Mouse (Mus musculus): ENCODE data around the gene Fam69b. TPM values are rescaled to one million over a fixed set of nuclear protein-coding genes. Genes with fewer than 3 reads are reported as not detected.

Fam69b gene
- polyA plus RNA-seq, 1 experiment from 2014 or later, result 1.2 TPM

- H3K27me3 ChIP-seq, result peaks cover 34% of the 10 kb centered on the region
- WGBS (ENCODE audit: insufficient replicate concordance), result 26% methylated on average over 5 of the region's 5 CpGs
- no peaks in the 10 kb centered on the region; the same call in none of the 2 replicates for H3K4me1 ChIP-seq (replicated peaks)
- H3K27ac ChIP-seq (replicated peaks), result no peak overlapping the region
- no peak overlapping the region for H3K9ac ChIP-seq
- H3K4me2 ChIP-seq, result peak overlapping the region; percentile 76
- no peak for ATAC-seq (ENCODE audit: insufficient read depth)
- H3K36me3 ChIP-seq (replicated peaks), result no peaks in the 10 kb centered on the region
- peak overlapping the region; percentile 55 for H3K4me3 ChIP-seq (replicated peaks)
- H3K9me3 ChIP-seq (replicated peaks), result no peaks in the 10 kb centered on the region
Observed at GRCm38 (mm10) chr2:26628792-26629437, 658 bp downstream of the Fam69b start.

DNA sequence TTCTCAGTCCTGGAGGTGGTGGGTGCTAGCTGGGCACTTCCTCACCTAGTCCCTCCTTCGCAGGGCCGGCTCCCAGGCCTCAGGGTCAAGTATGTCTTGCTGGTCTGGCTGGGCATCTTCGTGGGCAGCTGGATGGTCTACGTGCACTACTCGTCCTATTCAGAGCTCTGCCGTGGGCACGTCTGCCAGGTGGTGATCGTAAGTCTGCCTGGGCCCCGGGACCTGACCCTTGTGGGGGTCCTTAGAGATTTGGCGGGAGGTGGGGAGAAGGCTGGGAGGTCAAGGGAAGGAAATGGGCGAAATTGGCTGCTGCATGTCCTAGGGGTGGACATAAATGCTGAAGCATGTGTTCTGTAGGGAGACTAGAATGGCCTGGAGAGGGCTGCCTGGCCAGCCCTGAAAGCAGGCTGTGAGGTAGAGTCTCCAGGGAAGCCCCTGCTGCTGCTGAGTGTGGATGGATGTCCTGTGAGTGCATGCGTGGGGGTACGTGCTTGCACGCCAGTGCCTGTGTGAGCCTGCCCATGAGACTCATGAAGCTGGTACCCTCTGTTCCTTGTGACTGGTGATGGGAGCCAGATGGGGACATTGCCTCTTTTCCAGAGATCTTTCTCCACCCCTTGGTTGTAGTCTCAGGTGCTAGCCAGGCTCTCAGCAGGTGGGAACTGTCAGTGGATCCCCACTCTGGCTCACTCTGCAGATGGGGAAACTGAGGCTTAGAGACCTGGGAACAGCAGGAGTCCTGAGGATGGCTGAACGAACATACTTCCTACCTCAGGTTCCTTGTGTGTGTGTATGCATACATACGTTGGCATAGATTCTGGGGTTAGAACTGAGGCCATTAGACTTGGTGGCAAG is 4.5 kb downstream of the Fam69b start:
- Histone ChIP-seq H3K9me3 (replicated peaks) (no peaks in the 10 kb centered on the region), H3K9ac (no peak overlapping the region), H3K4me2 (no peak overlapping the region), H3K4me3 (replicated peaks) (no peak overlapping the region), H3K4me1 (replicated peaks) (peaks cover 15% of the 10 kb centered on the region), H3K27ac (replicated peaks) (no peak overlapping the region), H3K36me3 (replicated peaks) (peaks cover 36% of the 10 kb centered on the region), H3K27me3 (peaks cover 21% of the 10 kb centered on the region)
- no peak for ATAC-seq (ENCODE audit: insufficient read depth)
- WGBS (ENCODE audit: insufficient replicate concordance), result 70% methylated on average over 16 of the region's 16 CpGs

- Histone ChIP-seq H3K4me3 (replicated peaks) (no peak overlapping the region), H3K27me3 (peaks cover 8% of the 10 kb centered on the region), H3K9ac (no peak overlapping the region), H3K4me1 (replicated peaks) (peaks cover 28% of the 10 kb centered on the region), H3K9me3 (replicated peaks) (no peaks in the 10 kb centered on the region), H3K36me3 (replicated peaks) (peaks cover 46% of the 10 kb centered on the region), H3K27ac (replicated peaks) (no peak overlapping the region), H3K4me2 (no peak overlapping the region)
- 46% methylated on average over 4 of the region's 4 CpGs for WGBS (ENCODE audit: insufficient replicate concordance)
- no peak for ATAC-seq (ENCODE audit: insufficient read depth)
Observed at GRCm38 (mm10) chr2:26633953-26634530, 5.8 kb downstream of the Fam69b start.

DNA sequence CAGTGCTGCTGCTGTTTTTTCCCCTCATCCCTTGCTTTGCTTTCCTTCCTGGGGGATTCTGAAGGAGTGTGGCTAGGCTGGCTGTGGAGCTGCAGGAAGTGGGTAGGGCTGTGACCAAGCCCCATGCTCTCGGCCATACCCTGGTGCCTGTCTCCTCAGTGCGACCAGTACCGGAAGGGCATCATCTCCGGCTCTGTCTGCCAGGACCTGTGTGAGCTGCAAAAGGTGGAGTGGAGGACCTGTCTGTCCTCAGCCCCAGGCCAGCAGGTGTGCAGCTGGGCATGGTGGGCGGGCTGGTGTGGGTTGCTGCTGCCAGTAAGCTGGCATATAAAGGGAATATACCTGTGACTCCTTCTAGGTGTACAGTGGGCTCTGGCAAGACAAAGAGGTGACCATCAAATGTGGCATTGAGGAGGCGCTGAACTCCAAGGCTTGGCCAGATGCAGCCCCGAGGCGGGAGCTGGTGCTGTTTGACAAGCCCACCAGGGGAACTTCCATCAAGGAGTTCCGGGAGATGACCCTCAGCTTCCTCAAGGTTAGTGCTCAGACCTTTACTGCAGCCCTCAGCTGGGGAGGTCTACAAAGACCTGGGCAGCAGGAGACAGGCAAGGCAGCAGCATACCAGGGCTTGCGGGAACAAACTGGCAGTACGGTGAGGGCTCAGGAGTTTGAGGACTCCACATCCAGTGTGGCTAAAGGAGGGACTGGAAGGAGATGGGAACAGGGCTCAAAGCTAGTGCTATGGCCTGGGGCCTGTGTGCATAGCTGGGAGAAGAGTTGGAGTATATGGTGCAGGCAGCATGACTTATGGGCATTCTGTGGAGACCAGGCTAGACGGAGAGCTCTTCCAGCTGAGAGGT is 6.6 kb downstream of the Fam69b start:
- H3K4me3 ChIP-seq (replicated peaks), result no peak overlapping the region
- no peak overlapping the region for H3K9ac ChIP-seq
- peaks cover 46% of the 10 kb centered on the region for H3K36me3 ChIP-seq (replicated peaks)
- no peak for ATAC-seq (ENCODE audit: insufficient read depth)
- WGBS (ENCODE audit: insufficient replicate concordance), result 43% methylated on average over 12 of the region's 12 CpGs
- no peak overlapping the region for H3K4me2 ChIP-seq
- H3K4me1 ChIP-seq (replicated peaks), result peaks cover 33% of the 10 kb centered on the region
- peaks cover under 1% of the 10 kb centered on the region; the same call in 1 of the 2 replicates for H3K27me3 ChIP-seq
- no peak overlapping the region for H3K27ac ChIP-seq (replicated peaks)
- H3K9me3 ChIP-seq (replicated peaks), result no peaks in the 10 kb centered on the region

DNA sequence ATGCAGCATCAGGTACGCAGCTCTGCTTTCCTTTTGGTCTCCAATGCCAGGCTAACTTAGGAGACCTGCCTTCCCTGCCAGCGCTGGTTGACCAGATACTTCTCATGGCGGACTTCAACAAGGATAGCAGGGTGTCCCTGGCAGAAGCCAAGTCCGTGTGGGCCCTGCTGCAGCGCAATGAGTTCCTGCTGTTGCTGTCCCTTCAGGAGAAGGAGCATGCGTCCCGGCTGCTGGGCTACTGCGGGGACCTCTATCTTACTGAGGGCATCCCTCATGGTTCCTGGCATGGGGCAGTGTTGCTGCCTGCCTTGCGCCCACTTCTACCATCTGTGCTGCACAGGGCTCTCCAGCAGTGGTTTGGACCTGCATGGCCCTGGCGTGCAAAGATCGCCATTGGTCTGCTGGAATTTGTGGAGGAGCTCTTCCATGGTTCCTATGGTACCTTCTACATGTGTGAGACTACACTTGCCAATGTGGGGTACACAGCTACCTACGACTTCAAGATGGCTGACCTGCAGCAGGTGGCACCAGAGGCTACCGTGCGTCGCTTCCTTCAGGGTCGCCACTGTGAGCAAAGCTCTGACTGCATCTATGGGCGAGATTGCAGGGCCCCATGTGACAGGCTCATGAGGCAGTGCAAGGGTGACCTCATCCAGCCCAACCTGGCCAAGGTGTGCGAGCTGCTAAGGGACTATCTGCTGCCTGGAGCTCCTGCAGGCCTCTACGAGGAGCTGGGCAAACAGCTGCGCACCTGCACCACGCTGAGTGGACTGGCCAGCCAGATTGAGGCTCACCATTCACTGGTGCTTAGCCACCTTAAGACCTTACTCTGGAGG is 7.5 kb downstream of the Fam69b start:
- H3K27ac ChIP-seq (replicated peaks), result no peak overlapping the region
- no peak for ATAC-seq (ENCODE audit: insufficient read depth)
- H3K9me3 ChIP-seq (replicated peaks), result no peaks in the 10 kb centered on the region
- peaks cover 46% of the 10 kb centered on the region for H3K36me3 ChIP-seq (replicated peaks)
- H3K4me3 ChIP-seq (replicated peaks), result no peak overlapping the region
- H3K27me3 ChIP-seq, result no peaks in the 10 kb centered on the region
- no peak overlapping the region for H3K4me2 ChIP-seq
- H3K9ac ChIP-seq, result no peak overlapping the region
- peaks cover 38% of the 10 kb centered on the region for H3K4me1 ChIP-seq (replicated peaks)
- 60% methylated on average over 21 of the region's 21 CpGs for WGBS (ENCODE audit: insufficient replicate concordance)

GRCm38 (mm10) chr2:26636325-26636635 is 8.0 kb downstream of the Fam69b start:
- Histone ChIP-seq H3K36me3 (replicated peaks) (peaks cover 46% of the 10 kb centered on the region), H3K9me3 (replicated peaks) (no peaks in the 10 kb centered on the region), H3K27me3 (no peaks in the 10 kb centered on the region), H3K4me3 (replicated peaks) (no peak overlapping the region), H3K4me1 (replicated peaks) (peaks cover 41% of the 10 kb centered on the region), H3K27ac (replicated peaks) (no peak overlapping the region), H3K9ac (no peak overlapping the region), H3K4me2 (no peak overlapping the region)
- ATAC-seq (ENCODE audit: insufficient read depth), result no peak
- WGBS (ENCODE audit: insufficient replicate concordance), result 47% methylated on average over 2 of the region's 2 CpGs

DNA sequence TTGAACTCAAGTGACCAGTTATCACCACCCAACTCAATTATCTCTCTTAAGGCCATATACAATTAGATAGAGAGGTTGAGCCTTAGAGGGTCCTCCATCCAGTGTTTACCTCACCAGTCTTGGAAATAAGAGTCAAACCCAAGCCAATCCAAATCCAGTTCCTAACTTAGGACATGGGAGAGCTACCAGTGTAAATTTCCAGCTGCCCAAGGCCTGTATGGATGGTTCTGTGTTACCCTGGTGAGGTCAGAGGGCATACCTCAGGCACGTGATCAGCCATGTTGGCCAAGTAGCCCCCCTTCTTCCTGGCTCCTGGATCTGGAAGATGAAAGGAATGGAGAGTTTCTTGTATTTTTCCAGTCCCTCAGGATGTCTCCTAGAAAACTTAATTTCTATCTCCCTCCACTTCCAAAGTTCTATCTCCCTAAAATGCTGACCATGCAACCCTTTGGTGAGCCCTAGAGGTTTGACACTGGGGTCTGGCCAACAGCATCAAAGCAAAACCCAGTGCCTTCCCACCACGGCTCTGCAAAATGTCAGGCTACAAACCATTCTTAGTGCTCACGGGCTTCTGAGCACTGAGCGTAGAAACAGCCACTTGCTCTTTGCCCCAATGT is 9.2 kb downstream of the Fam69b start:
- no peak for ATAC-seq (ENCODE audit: insufficient read depth)
- no peaks in the 10 kb centered on the region for H3K9me3 ChIP-seq (replicated peaks)
- no peak overlapping the region for H3K9ac ChIP-seq
- peak overlapping the region; percentile 83; the same call in 1 of the 2 replicates for H3K4me2 ChIP-seq
- H3K4me3 ChIP-seq (replicated peaks), result no peak overlapping the region
- WGBS (ENCODE audit: insufficient replicate concordance), result 65% methylated on average over 4 of the region's 4 CpGs
- no peaks in the 10 kb centered on the region for H3K27me3 ChIP-seq
- peaks cover 46% of the 10 kb centered on the region for H3K36me3 ChIP-seq (replicated peaks)
- no peak overlapping the region for H3K27ac ChIP-seq (replicated peaks)
- H3K4me1 ChIP-seq (replicated peaks), result peaks cover 41% of the 10 kb centered on the region

DNA sequence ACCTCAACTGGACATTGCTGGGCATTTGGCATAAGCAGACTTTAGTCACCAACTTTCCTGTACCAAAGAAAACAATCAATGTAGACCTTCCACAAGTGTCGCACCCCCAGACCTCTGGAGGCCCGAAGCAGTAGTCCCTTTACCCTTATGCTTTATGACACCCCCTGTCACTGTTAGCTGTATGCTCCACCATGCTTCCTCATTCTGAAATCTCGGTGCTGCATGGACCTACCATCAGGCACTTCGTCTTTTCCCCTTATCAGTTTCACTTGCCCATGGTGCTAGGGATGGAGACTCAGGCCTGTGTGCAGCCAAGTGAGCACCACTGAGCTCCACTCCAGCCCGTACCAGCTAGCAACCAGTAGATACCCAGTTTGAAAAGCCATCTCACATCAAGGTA is 9.8 kb downstream of the Fam69b start:
- no peak for ATAC-seq (ENCODE audit: insufficient read depth)
- no peaks in the 10 kb centered on the region for H3K27me3 ChIP-seq

GRCm38 (mm10) chr2:26638572-26638971 is 10.3 kb downstream of the Fam69b start:
- peaks cover 46% of the 10 kb centered on the region for H3K36me3 ChIP-seq (replicated peaks)
- ATAC-seq (ENCODE audit: insufficient read depth), result no peak
- peak overlapping the region; percentile 76 for H3K4me3 ChIP-seq (replicated peaks)
- WGBS (ENCODE audit: insufficient replicate concordance), result 27% methylated on average over 5 of the region's 5 CpGs
- H3K4me1 ChIP-seq (replicated peaks), result peaks cover 41% of the 10 kb centered on the region
- no peaks in the 10 kb centered on the region for H3K9me3 ChIP-seq (replicated peaks)
- H3K27ac ChIP-seq (replicated peaks), result peak overlapping the region; percentile 53; the same call in 1 of the 2 replicates
- H3K27me3 ChIP-seq, result no peaks in the 10 kb centered on the region
- peak overlapping the region; percentile 75 for H3K9ac ChIP-seq
- H3K4me2 ChIP-seq, result peak overlapping the region; percentile 83

More for the DNA sequence above, 9.8 kb downstream of the Fam69b start:
- peak overlapping the region; percentile 83 for H3K4me2 ChIP-seq
- peaks cover 41% of the 10 kb centered on the region for H3K4me1 ChIP-seq (replicated peaks)
- peak overlapping the region; percentile 76 for H3K4me3 ChIP-seq (replicated peaks)
- H3K27ac ChIP-seq (replicated peaks), result no peak overlapping the region
- H3K9ac ChIP-seq, result peak overlapping the region; percentile 75; the same call in 1 of the 2 replicates
- 46% methylated on average over 5 of the region's 5 CpGs for WGBS (ENCODE audit: insufficient replicate concordance)
- no peaks in the 10 kb centered on the region for H3K9me3 ChIP-seq (replicated peaks)
- peaks cover 46% of the 10 kb centered on the region for H3K36me3 ChIP-seq (replicated peaks)

DNA sequence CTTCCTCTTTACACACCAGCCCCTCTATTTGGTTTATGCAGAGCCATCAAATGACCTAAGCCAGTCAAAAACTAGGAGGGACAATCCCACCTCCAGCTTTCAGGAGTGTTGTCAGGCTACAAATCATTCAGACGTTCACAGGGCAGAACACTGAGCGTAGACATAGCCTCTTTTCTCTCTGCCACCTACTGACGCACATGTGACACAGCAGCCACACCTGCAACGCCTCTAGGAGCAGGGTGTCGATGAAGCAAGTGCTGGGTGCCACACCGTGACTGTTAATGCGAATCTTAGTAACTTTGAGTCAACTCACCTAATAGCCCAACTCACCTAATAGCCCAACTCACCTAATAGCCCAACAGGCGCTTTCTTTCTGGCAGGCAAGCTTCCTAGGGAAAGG is 10.8 kb downstream of the Fam69b start:
- WGBS (ENCODE audit: insufficient replicate concordance), result 2% methylated on average over 8 of the region's 8 CpGs
- H3K4me1 ChIP-seq (replicated peaks), result peaks cover 41% of the 10 kb centered on the region
- ATAC-seq (ENCODE audit: insufficient read depth), result peak; percentile 39; the same call in 1 of the 2 replicates
- H3K9ac ChIP-seq, result peak overlapping the region; percentile 75
- peak overlapping the region; percentile 76 for H3K4me3 ChIP-seq (replicated peaks)
- no peaks in the 10 kb centered on the region for H3K9me3 ChIP-seq (replicated peaks)
- peaks cover 46% of the 10 kb centered on the region for H3K36me3 ChIP-seq (replicated peaks)
- no peaks in the 10 kb centered on the region for H3K27me3 ChIP-seq
- peak overlapping the region; percentile 83 for H3K4me2 ChIP-seq
- peak overlapping the region; percentile 53; the same call in 1 of the 2 replicates for H3K27ac ChIP-seq (replicated peaks)

All from liver, embryonic 15.5 days (tissue).